Mouse (Mus musculus) cerebellum, adult (tissue): ENCODE results near the gene Glp2r.

Experiments used
- ATAC-seq: cut with Nextera tagmentation; 2 replicates; pipeline ENCODE4 v1.9.2; 2017; ENCODE audit warnings: mild to moderate bottlenecking, moderate library complexity, mixed read lengths; ENCODE audit not compliant: insufficient number of reproducible peaks, low FRiP score, low TSS enrichment

The Glp2r gene

DNA sequence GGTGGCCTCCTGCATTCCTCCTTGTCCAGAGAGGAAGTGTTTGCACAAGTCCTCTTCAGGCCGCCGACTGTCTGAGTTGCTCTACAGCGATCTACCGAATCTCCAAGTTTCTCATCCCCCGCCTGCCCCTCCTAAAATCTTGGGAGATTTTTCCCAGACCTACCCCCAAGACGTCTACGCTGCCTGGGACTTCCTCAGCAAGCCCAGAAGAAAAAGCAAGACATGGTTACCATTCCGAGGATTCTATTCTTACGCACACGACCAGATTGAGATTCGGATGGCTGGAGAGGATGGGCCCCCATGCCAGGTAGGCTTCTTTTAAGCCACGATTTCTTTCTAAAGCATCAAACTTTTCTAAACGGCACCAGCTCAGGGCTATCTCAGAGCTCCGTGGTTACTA is at the start of gene Glp2r:
Gene Glp2r, minus strand, starts transcription at position 101 of the 400 bp plus-strand sequence.
- no peak for ATAC-seq

DNA sequence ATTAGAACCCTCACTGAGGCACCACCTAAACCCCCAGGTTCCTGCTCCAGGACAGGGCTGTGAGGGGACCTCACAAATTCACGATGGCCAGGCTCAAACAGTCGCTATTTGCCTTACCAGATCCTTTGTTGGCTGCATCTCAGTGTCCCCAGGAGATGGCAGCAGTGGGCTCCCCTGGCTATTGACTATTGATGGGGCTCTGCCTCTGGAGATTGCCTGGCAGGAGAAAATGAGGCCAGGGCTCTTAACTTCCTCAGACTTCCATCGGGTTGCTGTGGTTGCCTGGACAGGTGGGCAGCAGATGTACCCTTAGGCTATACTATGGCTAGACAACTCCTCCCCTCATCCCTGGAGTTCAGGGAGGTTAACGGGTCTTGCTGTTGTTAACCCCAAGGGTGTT is 49.3 kb upstream of the Glp2r start:
- no peak for ATAC-seq

DNA sequence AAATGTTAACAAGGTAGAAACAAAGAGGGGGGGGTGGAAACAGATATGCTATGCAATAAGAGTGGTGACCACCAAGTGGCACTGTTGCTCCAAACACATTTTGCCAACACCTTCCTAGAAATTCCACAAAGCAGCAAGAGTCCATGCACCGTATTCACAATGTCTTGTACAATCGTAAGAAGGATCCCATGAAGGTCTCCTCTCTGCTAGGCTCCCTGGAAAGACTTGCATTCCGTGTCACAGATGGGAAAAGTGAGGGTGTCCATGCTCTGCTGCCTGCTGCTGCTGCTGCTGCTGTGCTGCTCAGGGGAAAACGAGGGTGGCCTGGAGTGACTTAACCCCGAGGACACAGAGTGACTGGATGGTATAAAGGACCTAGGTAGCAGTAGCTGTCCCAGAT is 48.7 kb upstream of the Glp2r start:
- no peak for ATAC-seq

DNA sequence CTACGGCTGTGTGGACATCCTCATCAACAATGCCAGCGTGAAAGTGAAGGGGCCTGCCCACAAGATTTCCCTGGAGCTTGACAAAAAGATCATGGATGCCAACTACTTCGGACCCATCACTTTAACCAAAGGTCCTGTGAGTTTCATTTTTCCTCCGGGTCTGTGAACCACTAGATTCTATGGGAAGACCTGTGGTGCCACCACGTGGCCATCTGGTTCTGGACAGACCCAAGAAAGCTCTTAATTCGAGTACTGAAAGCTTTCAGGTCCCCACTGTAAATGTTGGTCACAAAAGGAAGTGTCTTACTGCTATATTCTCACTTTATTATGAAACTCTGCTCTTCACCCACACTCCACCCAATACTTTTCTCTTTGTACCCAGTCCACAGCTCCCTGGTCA is 40.6 kb upstream of the Glp2r start:
- ATAC-seq, result no peak

DNA sequence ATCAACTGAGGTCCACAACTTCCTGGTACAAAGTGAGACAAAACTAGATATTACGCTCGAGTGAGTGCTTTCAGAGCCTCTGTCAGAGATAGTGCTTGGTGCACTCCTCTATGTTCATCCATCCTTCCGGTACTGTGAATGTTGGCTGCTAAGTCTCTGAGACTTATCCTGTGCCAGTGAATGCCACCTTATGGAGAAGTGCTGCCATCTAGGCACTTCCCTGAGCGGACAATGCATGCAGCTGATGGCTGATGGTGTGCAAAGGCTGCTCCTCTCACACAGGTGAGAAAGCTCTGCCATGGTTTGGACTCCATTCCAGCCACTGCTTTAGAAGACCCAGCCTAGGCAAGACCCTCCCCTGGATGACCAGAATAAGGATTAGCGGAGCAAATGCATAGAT is 37.1 kb upstream of the Glp2r start:
- no peak for ATAC-seq

DNA sequence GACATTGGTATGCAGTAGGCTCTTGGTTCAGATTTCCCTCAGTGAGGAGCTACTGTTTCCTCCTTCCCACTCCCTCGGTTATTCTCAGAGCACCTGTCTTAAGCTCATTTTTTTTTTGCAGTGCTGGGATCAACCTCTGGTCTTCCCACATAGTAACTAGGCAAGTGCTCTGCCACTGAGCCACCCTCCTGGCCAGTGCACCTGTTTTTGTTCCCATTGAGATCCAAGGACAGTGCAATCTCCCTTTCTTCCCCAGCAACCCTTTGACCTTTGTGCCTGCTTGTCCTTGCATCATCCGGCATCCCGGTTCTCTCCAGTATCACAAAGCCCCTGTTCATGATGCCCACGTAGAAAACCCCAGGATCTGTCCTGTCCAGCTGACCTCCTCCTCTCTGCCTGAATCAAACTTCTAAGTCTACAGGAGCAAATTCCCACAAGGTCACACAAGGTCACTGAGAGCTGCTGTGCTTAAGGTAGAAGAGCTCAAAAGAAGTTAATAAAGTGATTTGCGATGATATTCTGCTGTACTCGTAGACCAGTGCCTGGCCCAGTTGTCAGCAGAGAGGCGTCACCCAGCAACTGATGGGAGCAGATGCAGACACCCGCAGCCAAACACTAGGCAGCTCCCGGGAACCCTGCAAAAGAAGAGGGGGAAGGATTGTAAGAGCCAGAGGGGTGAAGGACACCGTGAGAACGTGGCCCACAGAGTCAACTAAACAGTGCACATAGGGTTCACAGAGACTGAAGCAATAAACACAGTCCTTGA is 36.1 kb upstream of the Glp2r start:
- ATAC-seq, result no peak

DNA sequence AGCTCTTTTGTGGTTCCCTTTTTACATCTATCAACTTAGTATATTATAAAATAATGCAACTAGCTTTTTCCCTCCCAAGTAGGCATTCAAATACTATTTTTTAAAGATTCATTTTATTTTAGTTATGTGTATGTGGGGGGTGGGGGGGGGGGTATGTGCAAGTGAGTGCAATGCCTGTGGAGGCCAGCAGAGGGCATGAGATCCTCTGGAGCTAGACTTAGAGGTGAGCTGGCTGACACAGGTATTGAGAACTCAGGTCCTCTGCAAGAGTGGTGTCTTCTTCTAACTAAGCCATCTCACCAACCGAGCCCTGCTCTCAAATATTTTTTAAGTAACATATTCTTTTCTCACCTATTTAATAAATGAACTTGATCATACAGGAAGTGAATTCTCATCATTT is 34.6 kb upstream of the Glp2r start:
- ATAC-seq, result no peak

DNA sequence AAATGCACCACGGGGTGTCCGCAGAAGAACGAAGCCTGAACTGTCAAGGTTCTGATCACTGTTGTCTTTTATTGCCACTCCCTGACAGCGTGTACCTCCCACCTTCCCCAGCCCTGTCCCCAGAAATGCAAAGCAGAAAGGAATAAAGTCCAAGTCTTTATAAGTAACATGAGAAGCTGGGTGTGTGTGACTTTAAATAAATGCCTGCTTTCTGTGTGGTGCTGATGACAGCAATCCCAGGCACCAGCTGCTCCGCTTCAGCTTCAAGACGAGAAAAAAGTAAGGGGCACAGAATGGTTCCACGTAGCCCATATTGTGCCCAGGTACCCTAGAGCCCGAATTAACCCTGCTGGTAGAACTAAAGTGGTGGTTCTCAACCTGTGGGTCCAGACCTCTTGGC is 30.2 kb upstream of the Glp2r start:
- ATAC-seq, result no peak

DNA sequence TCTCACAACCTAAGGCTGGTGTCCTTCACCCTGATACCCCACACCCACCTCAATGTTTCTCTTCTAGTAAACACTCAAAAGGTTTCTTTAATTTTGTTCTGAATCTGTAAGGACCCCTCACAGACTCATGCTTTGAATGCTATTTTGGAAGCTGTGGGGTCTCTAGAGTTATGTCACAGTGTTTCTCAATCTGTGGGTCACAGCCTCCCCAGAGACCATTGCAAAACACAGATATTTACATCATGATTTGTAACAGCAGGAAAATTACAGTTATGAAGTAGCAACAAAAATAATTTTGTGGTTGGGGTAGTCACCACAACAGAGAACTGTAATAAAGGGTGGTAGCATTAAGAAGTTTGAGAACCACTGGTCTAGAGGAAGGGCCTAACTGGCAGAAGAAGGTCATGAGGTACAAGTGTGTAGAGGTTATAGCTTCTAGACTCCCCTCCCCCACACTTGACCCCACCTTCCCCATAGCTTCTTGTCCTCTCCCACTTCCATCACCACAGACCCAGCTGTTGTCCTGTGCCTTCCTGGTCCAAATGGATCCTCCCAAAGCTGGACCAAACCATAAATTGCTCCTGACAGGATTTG is 29.3 kb upstream of the Glp2r start:
- no peak for ATAC-seq

DNA sequence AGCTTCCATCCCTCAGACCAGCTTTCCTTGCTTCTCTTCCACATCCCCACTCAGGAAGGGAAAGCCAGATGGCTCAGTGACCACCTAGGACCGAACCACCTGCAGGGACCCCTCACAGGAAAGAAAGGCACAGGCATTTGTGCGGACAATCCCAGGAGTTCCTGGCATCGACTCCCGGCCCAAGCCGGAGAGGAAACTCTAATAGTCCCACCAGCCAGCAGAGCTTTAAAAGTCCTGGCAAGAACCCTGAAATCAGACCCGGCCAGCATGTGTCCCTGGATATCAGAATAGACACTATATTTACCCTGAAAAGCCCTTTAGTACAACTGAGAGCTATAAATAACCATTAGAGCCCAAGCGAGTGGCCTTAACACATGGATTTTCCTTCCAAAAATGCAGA is 27.0 kb upstream of the Glp2r start, which contains the start of gene Dhrs7c:
Gene Dhrs7c, plus strand, starts transcription at position 257 of the 400 bp plus-strand sequence.
- ATAC-seq, result no peak

DNA sequence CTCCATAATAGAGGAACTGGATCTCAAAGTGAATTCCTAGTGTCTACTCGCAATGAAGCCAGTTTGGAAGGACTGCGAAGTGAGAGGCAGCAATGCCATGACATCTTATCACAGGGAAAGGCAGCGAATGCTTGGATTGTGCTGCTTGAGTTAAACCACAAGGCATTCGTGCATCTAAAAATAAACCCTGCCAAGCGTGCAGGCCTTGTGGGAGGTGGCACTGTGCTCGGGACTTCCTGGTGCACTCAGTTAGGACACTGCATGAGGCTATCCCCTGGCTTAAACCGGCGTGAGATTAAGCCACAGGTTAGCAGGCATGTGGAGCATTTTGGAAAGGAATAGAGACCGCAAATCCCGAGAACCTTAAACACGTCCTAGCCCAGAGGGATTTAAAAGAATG is 19.2 kb upstream of the Glp2r start:
- no peak for ATAC-seq

DNA sequence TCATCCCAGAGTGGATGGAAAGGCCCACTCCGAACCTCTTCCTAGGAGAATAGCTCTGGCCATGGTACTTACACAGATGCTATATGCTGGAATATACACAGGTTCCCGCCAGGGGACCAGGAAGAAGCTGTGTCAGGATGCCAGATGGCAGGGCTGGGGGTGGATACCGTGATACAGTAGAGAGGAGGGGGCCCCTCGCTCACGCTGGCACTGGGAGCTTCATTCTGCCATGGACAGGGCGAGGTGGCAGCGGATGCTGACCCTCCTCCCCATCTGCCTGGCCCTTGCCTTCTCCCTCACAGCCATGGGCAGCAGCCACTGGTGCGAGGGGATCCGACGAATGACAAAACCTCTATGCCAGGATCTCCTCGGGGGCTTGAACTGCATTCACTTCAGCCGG is 3.4 kb upstream of the Glp2r start, which contains the start of gene Gsg1l2:
Gene Gsg1l2, plus strand, starts transcription at position 230 of the 400 bp plus-strand sequence.
- no peak for ATAC-seq

DNA sequence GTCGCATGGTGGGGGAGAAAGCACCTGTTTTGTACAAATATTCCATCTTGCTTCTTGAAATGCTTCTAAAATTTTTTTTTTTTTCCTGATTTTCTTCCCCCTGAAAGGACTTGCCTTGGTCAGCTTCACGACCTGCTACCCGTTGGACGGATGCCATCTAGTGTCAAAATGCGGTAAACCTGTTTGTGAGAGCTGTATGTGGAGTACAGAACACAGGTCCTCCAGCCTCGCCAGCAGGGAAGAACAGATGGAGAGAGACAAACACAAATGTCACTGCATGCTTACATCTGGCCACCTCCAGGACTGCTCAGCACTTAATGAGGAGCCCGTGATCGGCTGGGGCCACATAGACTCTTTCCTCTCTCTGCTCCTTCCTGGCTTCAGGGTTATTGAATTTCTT is 1.6 kb upstream of the Glp2r start:
- ATAC-seq, result no peak

DNA sequence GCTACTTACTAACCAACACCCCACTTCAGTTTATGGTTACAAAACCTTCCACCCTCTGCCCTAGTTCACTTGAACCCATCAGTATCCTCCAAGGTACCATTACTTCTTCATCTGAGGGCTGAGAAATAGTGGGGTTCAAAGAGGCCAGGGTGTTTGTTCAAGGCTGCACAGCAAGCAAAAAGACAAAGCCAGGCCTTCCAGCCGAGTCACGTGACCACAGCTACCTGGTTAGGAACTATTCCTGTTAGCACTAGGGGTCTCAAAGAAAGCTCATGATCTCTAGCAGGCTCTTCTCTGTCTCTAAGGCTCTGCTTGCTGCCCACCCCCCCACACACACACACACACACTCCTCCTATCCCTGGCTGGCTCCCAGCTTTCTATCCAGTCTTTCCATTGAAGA is 738 bp upstream of the Glp2r start:
- no peak for ATAC-seq

DNA sequence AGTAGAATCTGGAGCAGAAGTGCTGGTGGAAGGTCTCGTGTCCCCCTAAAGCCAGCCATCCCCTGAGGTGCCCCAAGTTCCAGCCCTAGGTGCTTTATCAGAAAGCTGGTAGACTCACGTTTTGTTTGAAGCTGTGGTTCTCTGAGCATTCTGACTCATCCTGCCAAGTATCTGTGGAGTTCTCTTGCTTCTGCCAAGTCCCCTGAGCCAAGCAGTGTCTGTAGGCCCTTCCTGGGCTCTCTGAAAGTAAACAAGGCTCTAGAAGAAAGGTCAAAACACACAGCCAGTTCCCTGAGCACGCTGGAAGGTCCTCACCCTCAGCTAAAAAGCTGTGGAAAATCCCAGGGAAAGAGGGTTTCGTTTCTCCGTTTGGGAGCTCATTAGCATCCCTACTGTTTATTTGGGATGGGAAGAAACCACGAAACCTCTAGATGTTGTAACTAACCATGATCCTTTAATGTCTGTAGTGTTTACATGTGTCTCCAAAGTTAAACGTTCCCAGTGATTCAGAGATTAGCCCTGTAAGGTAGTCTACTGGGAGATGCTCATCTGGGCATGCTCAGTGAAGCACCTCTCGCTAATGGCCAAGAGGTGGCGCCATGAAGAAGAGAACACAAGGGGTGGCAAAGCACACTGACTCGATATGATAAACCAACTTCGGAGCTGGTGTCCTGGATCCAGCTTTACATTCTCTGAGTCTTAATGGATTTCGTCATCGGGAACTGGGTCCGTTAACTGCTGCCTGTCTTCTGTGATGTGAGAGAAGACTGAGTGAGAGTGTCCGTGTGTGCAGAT is 13.4 kb downstream of the Glp2r start:
- ATAC-seq, result no peak

DNA sequence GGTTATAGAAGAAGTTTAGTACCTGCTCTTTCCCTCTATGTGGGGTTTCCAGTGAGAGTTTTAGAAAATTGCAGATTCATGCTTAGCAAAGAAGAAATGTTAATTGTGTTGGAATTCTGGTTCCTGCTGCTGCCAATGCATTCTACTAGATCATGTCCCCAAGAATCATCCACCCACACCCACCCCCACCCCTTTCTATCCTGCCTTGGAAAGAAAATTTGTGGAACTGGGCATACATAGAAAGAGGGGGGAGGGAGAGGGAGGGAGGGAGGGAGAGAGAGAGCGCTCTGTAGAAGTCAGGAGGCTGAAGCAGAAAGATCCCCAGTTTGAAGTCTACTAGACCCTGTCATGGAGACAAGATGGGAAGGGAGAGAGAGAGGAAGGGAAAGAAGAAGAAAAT is 14.7 kb downstream of the Glp2r start:
- no peak for ATAC-seq

DNA sequence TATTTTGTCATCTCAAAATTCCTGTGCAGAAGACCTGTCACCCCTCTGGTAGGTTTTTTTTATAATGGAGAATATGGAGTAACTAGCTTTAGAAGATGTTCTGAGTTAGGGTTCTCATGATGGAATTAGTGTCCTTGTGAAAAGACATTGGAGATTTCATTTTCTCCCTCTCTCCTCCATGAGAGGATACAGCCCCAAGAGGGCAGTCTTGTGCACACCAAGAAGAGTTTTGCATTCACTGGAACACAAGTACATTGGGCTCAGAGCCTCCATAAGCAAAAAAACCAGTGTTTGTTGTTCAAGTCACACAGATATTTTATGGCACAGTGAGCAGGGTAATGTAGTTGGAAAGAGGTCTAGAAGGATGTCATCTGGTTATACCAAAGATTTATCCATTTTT is 29.4 kb downstream of the Glp2r start:
- ATAC-seq, result no peak

DNA sequence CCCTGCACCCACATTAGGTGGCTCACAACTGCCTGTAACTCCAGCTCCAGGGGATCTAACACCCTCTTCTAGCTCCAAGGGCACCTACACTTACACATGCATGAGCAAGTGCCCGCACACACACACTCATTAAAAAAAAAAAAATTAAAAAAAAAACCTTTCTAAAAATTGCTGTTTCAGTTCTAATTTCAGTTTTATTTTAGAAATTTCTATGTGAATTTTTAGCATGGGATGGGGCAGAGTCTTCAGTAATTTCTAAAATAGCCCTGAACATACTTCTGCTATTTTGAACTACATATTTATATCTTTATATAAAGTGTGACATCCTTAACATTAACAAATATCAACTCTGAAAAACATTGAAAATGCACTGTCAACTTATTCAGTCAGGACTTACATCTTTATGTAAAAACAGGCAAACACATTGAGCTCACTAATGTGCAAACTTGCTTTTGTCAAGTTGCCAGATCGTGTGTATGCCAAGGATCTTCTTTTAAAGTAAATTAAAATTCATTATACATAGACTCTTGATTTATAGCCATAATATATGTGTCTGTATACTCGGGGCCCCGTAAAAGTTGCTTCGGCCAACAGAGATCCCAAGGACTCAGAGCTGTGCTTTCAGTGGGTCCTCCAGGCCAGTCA is 32.0 kb downstream of the Glp2r start:
- ATAC-seq, result no peak

DNA sequence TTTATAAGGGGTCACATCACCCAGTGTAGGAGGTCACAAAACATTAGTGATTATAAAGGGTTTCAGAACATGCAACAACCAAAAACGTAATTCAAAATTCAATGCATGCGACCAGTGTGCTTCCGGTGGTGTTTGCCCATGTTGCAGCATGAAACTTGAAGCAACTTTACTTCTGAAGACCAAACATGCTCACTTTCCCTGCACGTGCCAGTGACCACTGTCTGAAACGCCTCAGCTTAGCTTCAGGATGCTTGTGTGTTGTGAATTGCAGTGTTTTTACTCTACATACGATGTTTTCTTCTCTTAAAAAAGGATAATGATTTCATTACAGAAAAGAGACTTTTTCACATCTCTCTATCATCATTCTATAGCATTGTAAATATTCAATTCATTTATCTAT is 32.6 kb downstream of the Glp2r start:
- ATAC-seq, result no peak

DNA sequence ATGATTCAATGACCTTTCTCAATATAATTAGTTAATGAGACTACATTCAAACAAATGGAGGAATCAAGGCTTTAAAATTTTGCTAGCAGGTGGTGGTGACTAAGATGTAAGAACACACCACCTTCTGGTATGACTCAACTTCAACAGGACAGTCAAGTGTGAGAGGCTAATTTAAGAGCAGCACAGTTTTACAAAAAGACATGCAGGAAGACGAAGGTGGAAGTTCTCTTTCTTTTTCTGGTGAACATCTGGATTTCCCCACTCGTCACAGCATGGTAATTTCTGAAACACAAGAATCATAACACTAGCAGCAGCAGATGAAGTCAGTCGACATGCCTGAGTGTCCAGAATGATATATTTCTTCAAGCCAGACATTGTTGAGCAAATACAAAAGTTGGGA is 36.4 kb downstream of the Glp2r start:
- ATAC-seq, result no peak

DNA sequence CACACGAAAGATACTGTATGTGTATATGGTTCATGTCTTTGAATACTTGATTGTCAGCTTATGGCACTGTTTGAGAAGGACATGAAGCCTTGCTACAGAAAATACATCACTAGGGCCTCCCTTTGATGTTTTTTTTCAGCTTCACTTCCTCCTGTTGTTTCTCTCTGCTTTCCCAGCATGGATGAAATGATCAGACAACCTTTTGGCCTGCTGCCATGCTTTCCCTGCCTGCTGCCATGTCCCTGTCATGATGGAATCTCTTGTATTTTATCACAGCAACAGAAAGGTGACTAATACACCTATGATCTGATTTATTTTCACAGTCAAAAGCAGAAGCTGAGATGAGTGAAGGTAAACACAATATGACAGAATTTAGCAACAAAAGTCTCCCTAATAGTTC is 37.2 kb downstream of the Glp2r start:
- ATAC-seq, result no peak
